Mouse (Mus musculus) hindbrain, embryonic 11.5 days (tissue): Measurements from ENCODE around the gene Acer2. TPM values are rescaled to one million over a fixed set of nuclear protein-coding genes. Genes with fewer than 3 reads are reported as not detected.
A peak's percentile ranks its signal among the peaks of the same experiment; 100 is the strongest.

Experiments used
- ATAC-seq: fragments of 200-750 bp; cut with Nextera tagmentation; 2 replicates; pipeline ENCODE4 v1.8.0; 2017; ENCODE audit warnings: mild to moderate bottlenecking, moderate TSS enrichment, moderate library complexity; ENCODE audit not compliant: low FRiP score
- DNase-seq: peaks from one replicate; pipeline ENCODE4 v3.0.0-alpha.2; 2015; ENCODE audit warnings: low spot score
- H3K27ac ChIP-seq: fragments of 300-500 bp; sonication (generic); 2 replicates; pipeline ENCODE4 v1.5.1; 2014; ENCODE audit warnings: mild to moderate bottlenecking, low read depth, low read length
- H3K27me3 ChIP-seq: fragments of 300-500 bp; sonication (generic); 2 replicates; pipeline ENCODE4 v1.6.1; 2014; ENCODE audit warnings: mild to moderate bottlenecking, low read length, moderate library complexity, mixed read lengths; ENCODE audit not compliant: control insufficient read depth, insufficient read depth
- H3K36me3 ChIP-seq: fragments of 300-500 bp; sonication (generic); 2 replicates; pipeline ENCODE4 v1.6.1; 2014; ENCODE audit warnings: mild to moderate bottlenecking, low read length, moderate library complexity, mixed read lengths; ENCODE audit not compliant: control insufficient read depth, insufficient read depth
- H3K4me1 ChIP-seq: fragments of 300-500 bp; sonication (generic); replicated peaks from 2 replicates; pipeline ENCODE4 v1.6.1; 2014; ENCODE audit warnings: low read length, mixed read lengths; ENCODE audit not compliant: control insufficient read depth, insufficient read depth
- H3K4me2 ChIP-seq: fragments of 300-500 bp; sonication (generic); replicated peaks from 2 replicates; pipeline ENCODE4 v1.6.1; 2014; ENCODE audit warnings: mild to moderate bottlenecking, low read depth, low read length
- H3K4me3 ChIP-seq: fragments of 300-500 bp; sonication (generic); 2 replicates; pipeline ENCODE4 v1.5.1; 2014; ENCODE audit warnings: low read depth, low read length
- H3K9ac ChIP-seq: fragments of 300-500 bp; sonication (generic); 2 replicates; pipeline ENCODE4 v1.6.1; 2014; ENCODE audit warnings: low read depth, low read length
- H3K9me3 ChIP-seq: fragments of 300-500 bp; sonication (generic); 2 replicates; pipeline ENCODE4 v1.6.1; 2016; ENCODE audit warnings: low read length; ENCODE audit not compliant: control insufficient read depth
- WGBS: fragments of 180-500 bp; shearing (Covaris S2); extraction: QIAGEN DNeasy Blood & Tissue Kit; methylation state at CpG from one replicate; pipeline ENCODE4 v1.1.7; 2014; 5-methylcytosine and 5-hydroxymethylcytosine counted together
- polyA plus RNA-seq: library from polyadenylated mRNA; unstranded; fragments of >200 nt; fragmentation: Nextera tagmentation; extraction: Ambion mirVana; gene quantifications from 2 replicates; pipeline ENCODE4 v1.2.1, GENCODE M21; 2014

The Acer2 gene
- polyA plus RNA-seq, 1 experiment from 2014 or later, result 11.0 TPM

GRCm38 (mm10) chr4:86955448-86955847 lies 81.3 kb downstream of the Acer2 start:
- no peaks in the 10 kb centered on the region for H3K27me3 ChIP-seq
- no peaks in the 10 kb centered on the region for H3K9me3 ChIP-seq
- H3K36me3 ChIP-seq, result no peaks in the 10 kb centered on the region
- no peak overlapping the region for H3K4me2 ChIP-seq
- 85% methylated on average over 4 of the region's 4 CpGs for WGBS
- no peaks in the 10 kb centered on the region for H3K4me1 ChIP-seq
- H3K9ac ChIP-seq, result no peak overlapping the region
- DNase-seq (no peak), ATAC-seq (no peak)
- H3K4me3 ChIP-seq, result no peak overlapping the region
- no peak overlapping the region for H3K27ac ChIP-seq

GRCm38 (mm10) chr4:86957576-86958411 lies 83.6 kb downstream of the Acer2 start:
- H3K9ac ChIP-seq, result no peak overlapping the region
- peak; percentile 82 for DNase-seq
- H3K27me3 ChIP-seq, result no peaks in the 10 kb centered on the region
- 41% methylated on average over 14 of the region's 14 CpGs for WGBS
- no peaks in the 10 kb centered on the region for H3K4me1 ChIP-seq
- peak; percentile 76 for ATAC-seq
- no peak overlapping the region for H3K4me2 ChIP-seq
- no peak overlapping the region for H3K4me3 ChIP-seq
- H3K36me3 ChIP-seq, result no peaks in the 10 kb centered on the region
- no peaks in the 10 kb centered on the region for H3K9me3 ChIP-seq
- H3K27ac ChIP-seq, result no peak overlapping the region

- ATAC-seq (no peak), DNase-seq (no peak)
- Histone ChIP-seq H3K4me3 (no peak overlapping the region), H3K4me2 (no peak overlapping the region), H3K4me1 (no peaks in the 10 kb centered on the region), H3K36me3 (no peaks in the 10 kb centered on the region), H3K27ac (no peak overlapping the region), H3K9ac (no peak overlapping the region), H3K9me3 (no peaks in the 10 kb centered on the region), H3K27me3 (no peaks in the 10 kb centered on the region)
- 87% methylated on average over 5 of the region's 5 CpGs for WGBS
These were observed 103.1 kb downstream of the Acer2 start for GRCm38 (mm10) chr4:86977272-86977671.

Other genes starting within 250 kb of the Acer2 start
- 78.4 and 80.7 TPM in 2 replicates for gene Plin2, start 204.3 kb upstream of the Acer2 start, polyA plus RNA-seq
- 5.7 and 7.4 TPM in 2 replicates for gene Dennd4c, start 125.8 kb upstream of the Acer2 start, polyA plus RNA-seq
- gene Rps6, start 17.0 kb upstream of the Acer2 start, polyA plus RNA-seq, result 643 and 708 TPM in 2 replicates